Mouse (Mus musculus) stomach, postnatal 0 days (tissue): ENCODE measurements around the gene Akt2.

Experiments
- CTCF ChIP-seq: IDR thresholded peaks from 2 replicates; pipeline ENCODE4 v1.5.1; 2016; ENCODE audit warnings: antibody characterized with exemption, low read depth, mild to moderate bottlenecking, moderate library complexity
- EP300 ChIP-seq: optimal IDR thresholded peaks from 2 replicates; pipeline ENCODE3; 2016; ENCODE audit warnings: antibody characterized with exemption

GRCm38 (mm10) chr7:27569580-27570224, 21.6 kb upstream of the Akt2 start:
- 0 out of 2 replicates have a peak, but pooled peaks have one; percentile 3 for TF ChIP-seq CTCF
- peak; percentile 86 for TF ChIP-seq EP300
